Mouse (Mus musculus): Measurements from ENCODE around the gene 2310022B05Rik.
A peak's percentile ranks its signal among the peaks of the same experiment; 100 is the strongest.

The 2310022B05Rik gene

DNA sequence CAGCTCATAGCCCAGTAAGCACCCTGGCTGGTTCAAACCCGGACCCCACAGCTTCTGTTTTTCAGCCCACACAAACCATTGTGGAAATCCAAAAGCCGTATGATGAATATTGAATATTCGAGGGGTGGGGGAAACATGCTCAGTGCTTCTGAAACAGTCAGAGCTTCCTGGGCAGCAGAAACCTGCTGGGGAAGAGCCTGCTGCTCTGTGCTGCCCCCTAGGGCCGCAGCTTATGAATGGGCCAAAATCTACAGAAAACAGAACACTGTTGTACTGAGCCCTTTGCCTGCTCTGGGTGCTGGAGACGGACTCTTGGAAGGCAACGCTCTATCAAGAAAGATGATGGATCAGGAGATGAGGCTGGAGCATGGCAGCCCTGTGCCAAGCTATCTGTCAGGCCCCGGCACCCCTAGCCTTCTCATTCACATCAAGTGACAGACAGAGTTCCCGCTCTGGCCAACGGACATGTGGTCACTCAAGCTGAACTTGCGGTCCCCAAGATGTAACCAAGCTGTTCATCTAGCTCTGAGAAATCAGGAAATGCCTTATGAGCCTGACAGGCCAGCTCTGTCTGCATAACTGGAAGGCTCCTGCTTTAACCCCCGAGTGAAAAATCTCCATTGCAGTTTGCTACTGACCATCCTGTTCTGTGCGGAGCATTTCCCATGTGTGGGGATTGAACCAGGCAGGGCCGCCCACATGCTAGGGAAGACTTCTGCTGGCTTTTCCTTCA lies 54.8 kb downstream of the 2310022B05Rik start:
- DNase-seq (ENCODE audit: extremely low read depth, low read depth): peak; percentile 17

DNA sequence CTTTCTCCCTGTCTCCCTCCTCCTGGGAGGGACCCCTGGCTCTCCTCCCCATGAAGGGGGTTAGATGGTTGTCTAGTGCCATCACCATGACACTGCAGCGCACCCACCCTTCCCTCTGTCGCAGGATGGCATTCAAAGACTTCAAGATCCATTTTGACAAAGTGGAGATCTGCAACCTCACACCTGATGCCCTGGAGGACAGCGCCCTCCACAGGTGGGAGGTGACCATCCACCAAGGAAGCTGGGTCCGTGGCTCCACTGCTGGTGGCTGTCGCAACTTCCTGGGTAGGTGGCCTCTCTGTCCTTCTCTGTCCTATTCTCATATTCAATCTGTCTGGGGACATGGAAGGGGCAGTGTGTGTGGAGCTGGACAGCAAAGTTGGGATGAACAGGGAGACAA lies 59.1 kb downstream of the 2310022B05Rik start:
- DNase-seq (ENCODE audit: extremely low read depth, low read depth): no peak

DNA sequence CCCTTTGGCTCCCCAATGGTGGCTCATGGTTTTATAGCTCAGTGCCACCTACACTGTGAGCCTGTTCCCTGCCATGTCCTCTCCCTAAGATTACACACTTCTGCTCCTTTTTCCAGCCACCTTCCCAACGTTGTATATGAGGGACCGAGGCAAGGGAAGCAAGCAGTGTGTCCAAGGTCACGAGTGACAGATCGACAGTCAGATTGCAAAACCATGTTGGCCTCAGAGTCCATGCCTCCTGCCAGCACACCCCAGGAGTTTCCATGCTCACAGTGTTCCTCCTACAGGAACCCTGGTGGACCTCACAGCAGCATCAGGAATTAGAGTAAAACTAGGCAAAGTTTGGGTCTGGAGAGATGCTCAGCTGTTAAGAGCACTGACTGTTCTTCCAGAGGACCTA lies 73.8 kb downstream of the 2310022B05Rik start:
- no peak for DNase-seq (ENCODE audit: extremely low read depth, low read depth)

DNA sequence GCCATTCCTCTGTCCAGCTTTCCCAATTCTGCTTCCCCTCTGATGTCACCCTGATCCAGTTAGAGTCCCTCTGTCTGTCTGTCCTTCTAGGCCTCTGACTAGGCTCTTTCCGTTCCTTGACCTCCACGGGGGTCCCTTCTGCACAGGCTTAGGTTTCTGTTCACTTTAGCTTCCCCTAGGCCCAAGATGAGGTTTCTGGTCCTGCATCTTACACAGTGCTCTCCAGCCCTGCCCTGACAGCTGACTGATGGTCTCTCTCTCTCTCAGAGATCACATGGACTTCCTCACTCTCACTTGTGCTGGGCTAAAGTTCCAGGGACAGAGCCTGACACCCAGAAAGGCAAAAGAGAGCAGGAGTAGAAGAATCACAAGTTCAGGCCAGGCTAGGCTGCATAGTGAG lies 76.6 kb downstream of the 2310022B05Rik start:
- no peak for DNase-seq (ENCODE audit: extremely low read depth, low read depth)

Data from MEL-GATA-1-ER (cell line).